Mouse (Mus musculus) urinary bladder, postnatal 25 days (tissue): ENCODE measurements around the gene Cenpo.
"Not testable (repeated sequence)": the region's sequence is repeated elsewhere in the genome, so short reads cannot be mapped to it uniquely, and the experiment has no call there.

Experiments used
- DNase-seq: peaks from one replicate; pipeline ENCODE4 v3.0.0; 2022; ENCODE audit warnings: low spot score

Gene Cenpo

GRCm38 (mm10) chr12:4233572-4234508 is at the start of gene Cenpo, which contains the start of gene Ptrhd1:
Gene Cenpo (minus strand): TSS chr12:4234294.
Gene Ptrhd1 (plus strand): TSS chr12:4234027.
- DNase-seq: peak; percentile 90

- DNase-seq: no peak
These were observed 45.8 kb upstream of the Cenpo start for GRCm38 (mm10) chr12:4279878-4280277.

DNA sequence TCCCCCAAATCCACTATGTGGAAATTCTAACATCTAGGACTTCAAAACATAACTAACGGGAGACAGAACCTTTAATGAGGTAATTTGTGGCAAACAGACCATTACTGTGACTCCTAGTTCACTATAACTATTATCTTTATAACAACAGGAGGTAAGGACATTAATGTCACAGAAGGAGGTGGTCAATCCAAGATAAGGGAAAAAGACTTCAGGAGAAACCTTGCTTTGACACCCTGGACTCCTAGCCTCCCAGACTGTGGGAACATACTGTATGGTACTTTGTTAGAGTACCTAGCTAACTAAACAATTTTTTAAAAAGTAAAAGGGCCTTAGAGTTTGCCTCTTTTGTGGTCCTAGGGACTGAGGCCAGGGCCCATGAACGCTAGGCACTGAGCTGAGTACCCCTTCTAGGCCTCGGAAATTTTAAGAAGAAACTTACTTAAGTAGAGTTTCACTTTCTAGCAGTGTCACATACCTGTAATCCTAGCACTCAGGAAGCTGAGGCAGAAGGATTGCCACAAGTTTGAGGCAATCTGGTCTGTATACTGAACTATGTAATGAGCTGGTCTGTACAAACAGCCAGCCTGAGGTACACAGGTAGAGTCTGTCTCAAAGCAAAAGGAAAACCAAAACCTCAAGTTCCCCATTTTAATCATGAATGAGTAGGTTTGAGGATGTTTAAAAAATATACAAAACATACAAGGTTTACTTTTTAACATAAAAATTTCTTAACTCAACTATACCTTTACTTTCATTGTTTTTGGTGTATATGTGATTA is 45.1 kb upstream of the Cenpo start:
- no peak for DNase-seq

DNA sequence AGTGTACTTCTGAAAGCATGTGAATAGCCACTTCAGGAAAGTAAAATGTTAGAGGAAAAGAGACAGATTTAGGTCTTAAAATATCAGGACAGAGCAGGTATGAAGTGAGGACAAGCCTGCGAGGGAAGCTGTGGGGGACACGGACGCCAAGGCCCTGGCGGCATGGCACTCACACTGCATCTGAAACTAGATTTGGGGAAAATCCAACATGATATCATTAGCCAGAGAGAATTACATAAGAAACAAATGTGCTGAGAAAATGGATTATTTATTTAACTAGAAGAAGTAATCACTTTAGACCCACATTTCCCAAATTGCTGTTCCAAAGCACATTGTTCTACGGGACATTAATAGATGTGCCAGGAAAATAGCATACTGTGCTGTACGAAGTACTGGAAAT is 37.0 kb upstream of the Cenpo start:
- DNase-seq: no peak

DNA sequence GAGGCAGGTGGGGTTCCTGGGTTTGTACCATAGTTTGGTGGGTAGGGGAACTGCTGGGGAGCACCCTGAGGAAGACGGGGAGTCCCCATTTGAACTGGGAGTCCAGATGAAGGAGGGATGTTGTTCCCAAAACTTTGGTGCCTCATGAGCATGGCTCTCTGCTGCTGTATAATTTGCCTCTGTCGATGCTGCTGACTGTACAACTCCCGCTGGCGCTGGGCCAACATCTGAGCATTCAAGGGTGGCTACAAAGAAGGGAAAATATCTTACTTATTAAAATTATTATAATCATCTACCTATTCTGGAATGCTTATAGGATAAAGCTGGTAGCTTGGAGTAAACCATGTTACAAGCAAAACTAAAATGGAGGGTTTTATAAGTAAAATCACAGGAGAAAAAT is 33.7 kb upstream of the Cenpo start:
- DNase-seq: no peak

DNA sequence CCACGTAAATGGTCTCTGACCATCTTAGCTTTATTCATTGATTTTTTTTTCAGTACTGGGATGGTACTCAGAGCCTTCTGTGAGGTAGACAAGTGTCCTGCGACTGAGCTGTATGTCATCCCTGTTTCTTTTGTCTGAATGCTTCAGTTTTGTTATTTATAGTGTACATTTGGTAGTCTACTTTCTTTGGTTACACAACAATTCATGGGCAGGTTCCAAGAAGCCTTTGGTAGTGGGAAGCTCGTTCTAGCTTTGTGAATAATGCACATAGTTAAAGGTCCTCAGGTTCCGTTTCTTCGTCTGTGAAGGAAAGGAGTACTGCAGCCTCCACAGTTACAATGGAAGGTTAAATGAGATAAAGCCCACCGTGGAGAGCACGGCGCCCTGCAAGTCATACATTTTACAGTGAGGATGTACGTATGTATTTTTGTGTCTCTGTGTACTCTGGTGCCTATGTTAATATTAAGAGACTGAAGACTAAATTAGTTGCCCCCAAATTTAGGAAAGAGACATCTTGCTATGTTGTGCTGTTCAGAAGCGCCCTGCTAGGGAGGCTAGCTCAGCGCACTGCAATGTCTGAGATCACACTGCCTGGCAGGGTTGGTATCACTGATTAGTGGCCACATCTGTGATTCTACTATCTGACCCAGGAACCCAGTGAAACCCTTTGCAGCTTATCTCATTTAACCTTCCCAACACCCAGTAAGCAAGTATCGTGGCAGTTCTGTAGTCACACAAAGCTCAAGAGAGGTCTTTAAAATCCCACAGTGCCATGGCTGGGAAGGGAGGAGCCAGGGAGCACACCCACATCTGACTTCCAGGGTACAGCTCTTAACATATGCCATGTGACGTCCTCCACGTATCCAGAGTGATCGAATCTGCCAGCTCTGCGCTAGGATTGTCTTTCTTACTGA is 18.9 kb upstream of the Cenpo start:
- no peak for DNase-seq

GRCm38 (mm10) chr12:4249786-4250185 is 15.7 kb upstream of the Cenpo start:
- DNase-seq: no peak

GRCm38 (mm10) chr12:4245742-4246141 is 11.6 kb upstream of the Cenpo start:
- no peak for DNase-seq

DNA sequence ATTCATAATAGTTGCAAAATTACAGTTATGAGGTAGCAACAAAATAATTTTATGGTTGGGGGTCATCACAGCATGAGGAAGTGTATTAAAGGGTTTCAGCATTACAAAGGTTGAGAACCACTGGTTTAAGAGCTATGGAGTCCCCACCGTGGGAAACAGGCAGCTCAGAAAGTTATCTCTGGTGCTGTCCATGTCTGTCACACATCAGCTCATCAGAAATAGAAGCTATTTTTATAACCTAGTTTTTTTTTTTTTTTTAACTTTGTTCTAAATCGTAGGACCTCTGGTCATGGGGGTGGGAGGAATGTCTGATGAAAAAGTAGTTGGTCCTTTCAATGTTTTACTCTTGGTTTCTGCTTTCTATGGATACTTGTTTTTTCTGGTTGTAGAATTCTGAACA is 9.7 kb upstream of the Cenpo start:
- no peak for DNase-seq

- DNase-seq: not testable (repeated sequence)
These were observed 6.2 kb upstream of the Cenpo start for GRCm38 (mm10) chr12:4240281-4240680.

- DNase-seq: no peak
These were observed 3.4 kb upstream of the Cenpo start for GRCm38 (mm10) chr12:4237481-4237880.

DNA sequence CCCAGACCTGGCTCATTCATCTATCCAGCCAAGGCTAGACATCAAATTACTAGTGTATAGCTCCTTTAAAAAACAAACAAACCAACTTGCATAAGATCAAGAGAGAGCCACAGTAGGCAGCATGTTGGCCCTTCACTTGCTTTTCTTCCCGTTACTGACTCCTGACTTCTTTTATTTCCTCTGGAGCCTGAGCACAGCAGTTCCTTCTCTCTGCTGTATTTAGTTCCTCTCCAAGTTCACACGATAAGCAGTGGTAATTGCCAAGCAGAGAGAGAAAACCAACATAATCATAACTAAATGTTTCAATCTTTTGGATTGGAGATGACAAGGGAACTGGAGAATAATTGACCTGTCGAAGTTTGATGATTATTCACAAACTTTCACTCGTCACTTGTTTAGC is 1.3 kb downstream of the Cenpo start:
- DNase-seq: no peak

- DNase-seq: no peak
These were observed 3.9 kb downstream of the Cenpo start for GRCm38 (mm10) chr12:4230156-4230555.

GRCm38 (mm10) chr12:4212908-4213307 is 21.2 kb downstream of the Cenpo start:
- no peak for DNase-seq

DNA sequence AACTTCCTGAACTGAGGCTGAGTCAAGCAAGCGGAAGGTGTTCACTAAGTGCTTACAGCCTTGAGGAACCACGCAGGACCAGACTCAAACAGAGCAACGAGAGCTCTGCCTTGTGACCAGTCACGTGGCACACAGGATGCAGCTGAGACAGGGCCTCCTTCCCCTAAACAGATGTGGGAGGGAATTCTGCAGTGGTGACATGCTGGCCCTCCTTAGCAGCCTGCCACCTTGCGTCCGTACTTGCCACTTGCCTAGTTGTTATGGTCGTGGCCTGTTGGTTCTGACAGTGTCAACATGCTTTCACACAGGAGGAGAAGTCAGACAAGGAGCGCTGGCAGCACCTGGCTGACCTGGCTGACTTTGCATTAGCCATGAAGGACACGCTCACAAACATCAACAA is 22.9 kb downstream of the Cenpo start:
- DNase-seq: no peak

- DNase-seq: no peak
These were observed 24.9 kb downstream of the Cenpo start for GRCm38 (mm10) chr12:4209196-4209595.

DNA sequence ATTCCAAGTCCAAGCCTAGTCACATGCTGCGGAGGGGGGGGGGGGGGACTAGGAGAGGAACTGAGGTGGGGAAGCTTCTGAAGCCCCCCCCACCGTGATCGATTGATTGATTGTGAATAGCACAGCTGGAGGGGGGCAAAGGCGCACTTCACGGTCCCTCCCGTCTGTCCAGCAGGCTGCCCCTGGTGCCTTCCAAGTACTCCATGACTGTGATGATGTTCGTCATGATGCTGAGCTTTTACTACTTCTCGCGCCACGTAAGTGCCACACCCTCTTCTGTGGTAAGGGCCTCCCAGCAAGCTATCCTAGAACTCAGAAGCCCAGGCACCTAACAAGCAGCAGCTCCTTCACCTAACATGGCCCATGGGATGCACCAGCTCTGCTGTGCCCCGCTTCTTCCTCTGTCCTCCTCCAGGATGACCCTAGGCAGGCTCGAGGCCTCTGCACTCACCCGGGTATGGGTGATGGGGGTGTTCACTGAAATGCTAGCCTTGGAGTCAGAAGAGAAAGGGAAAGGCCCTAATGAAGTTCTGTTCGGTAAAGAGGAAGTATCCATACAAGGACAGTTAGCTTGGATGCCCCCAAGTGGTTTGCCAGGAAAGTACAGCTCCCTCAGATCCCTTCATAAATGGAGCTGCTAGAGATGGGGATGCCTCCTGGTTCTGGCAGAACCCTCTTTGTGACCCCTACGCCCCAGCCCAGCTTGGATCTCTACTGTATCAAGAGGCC is 25.5 kb downstream of the Cenpo start:
- peak; percentile 38 for DNase-seq

DNA sequence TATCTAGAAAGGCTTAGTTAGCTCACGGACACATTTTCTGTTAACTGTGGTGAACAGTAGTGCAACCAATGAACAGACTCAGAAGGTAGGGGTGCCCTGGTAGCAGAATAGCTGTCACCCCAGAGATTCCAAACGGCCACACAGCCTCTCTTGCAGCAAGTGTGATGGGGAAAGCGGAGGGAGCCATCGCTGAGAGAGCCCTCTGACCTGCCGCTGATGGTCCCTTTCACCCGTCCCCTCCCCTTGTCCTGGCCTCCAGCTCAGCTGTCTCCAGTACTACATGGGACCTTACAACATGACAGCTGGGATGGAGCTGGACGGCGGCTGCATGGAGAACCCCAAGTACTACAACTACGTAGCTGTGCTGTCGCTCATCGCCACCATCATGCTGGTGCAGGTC is 28.0 kb downstream of the Cenpo start:
- DNase-seq: no peak

- no peak for DNase-seq
These were observed 31.9 kb downstream of the Cenpo start for GRCm38 (mm10) chr12:4202206-4202605.

DNA sequence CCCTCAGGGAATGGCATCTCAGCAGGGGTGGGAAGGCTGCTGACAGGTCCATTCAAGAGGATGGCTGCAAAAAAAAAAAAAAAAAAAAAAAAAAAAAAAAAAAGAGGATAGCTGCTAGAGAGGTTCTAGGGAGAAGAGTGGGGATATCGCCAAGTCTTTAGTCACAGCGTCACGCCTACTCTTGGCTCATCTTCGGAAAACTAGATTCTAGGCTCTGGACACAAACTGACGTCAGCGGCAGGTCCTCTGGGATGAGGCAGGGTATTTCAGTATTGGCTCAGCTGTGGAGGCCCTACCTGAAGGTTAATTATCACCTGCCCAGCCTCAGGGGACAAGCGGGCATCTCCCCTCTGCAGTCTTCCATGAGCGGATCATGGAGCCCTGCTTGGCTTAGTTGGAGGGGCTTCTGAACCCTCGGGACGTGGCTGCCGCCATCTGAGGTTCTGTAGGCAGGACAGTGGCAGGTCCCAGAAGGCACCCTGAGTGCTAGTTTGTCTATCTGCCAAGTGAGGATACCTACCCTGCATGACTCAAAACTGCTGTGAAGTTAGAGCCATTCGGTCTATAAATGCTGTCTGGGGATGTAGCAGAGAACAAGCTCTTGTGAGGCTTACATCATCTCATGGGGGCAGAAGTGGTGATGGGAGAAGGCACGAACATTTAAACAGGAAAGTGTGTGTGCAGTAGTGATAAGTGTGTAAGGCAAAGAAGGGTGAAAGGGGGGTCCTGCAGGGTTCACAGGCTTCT is 32.5 kb downstream of the Cenpo start:
- DNase-seq: no peak

DNA sequence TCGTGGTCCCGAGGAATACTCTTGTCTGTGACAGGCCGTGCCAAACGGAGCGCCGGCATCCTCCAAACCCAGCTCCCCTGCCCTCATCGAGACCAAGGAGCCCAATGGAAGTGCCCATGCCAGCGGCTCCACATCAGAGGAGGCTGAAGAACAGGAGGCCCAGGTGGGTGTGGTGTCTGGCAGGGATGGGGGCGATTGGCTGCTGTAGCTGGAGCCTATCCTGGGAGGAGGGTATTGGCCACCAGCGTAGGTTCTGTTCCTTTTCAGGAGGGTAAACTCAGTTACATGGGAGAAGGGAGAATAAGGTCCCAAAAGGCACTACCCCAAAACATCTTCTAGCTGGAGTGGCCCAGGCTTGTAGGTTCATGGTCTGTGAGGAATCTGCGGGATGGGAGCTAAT is 34.8 kb downstream of the Cenpo start:
- DNase-seq: no peak
